Mouse (Mus musculus): Measurements from ENCODE around the gene Egf.

- TF ChIP-seq CTCF (IDR thresholded peaks at IDR 0.05; ENCODE audit: low read depth), result no peak
- TF ChIP-seq EP300 (IDR thresholded peaks at IDR 0.05; ENCODE audit: low read depth), result no peak
Measured at GRCm38 (mm10) chr3:129650931-129651330, 104.2 kb downstream of the Egf start.

Measured in liver, postnatal 0 days (tissue).